Mouse (Mus musculus) spleen, adult 2 months (tissue): ENCODE measurements around the gene Anapc11. TPM values are rescaled to one million over a fixed set of nuclear protein-coding genes. Genes with fewer than 3 reads are reported as not detected.

Experiments
- DNase-seq, 2 experiments: peaks; one replicate each; pipeline versions ENCODE4 v3.0.0 to v3.0.0-alpha.2; 2012 to 2021; ENCODE audit warnings: low spot score in 2 of 2, low read depth in 1 of 2
- H3K27ac ChIP-seq: fragments of 200-500 bp; 2 replicates; pipeline ENCODE4 v1.5.1; 2012; ENCODE audit warnings: low read length, inconsistent platforms; ENCODE audit not compliant: insufficient read depth
- H3K27me3 ChIP-seq: fragments of 200-500 bp; 2 replicates; pipeline ENCODE4 v1.6.1; 2012; ENCODE audit warnings: mild to moderate bottlenecking, moderate library complexity, low read length, inconsistent platforms; ENCODE audit not compliant: control insufficient read depth, insufficient read depth
- H3K36me3 ChIP-seq: fragments of 200-500 bp; 2 replicates; pipeline ENCODE4 v1.6.1; 2012; ENCODE audit warnings: mild to moderate bottlenecking, low read length, inconsistent platforms; ENCODE audit not compliant: control insufficient read depth, insufficient read depth
- H3K4me1 ChIP-seq: fragments of 200-500 bp; 2 replicates; pipeline ENCODE4 v1.6.1; 2011; ENCODE audit warnings: inconsistent platforms; ENCODE audit not compliant: control insufficient read depth, insufficient read depth, insufficient read length
- H3K4me3 ChIP-seq: fragments of 200-500 bp; 2 replicates; pipeline ENCODE4 v1.5.1; 2011; ENCODE audit warnings: mild to moderate bottlenecking, inconsistent platforms; ENCODE audit not compliant: insufficient read depth, insufficient read length; ENCODE audit errors: extremely low read depth
- CTCF ChIP-seq: fragments of 200-500 bp; IDR thresholded peaks from 2 replicates; pipeline ENCODE4 v1.5.1; 2011; ENCODE audit warnings: mild to moderate bottlenecking, inconsistent platforms; ENCODE audit not compliant: insufficient read depth, insufficient read length, insufficient replicate concordance; ENCODE audit errors: extremely low read depth
- POLR2A ChIP-seq: fragments of 200-500 bp; IDR thresholded peaks from 2 replicates; pipeline ENCODE4 v1.6.1; 2011; ENCODE audit warnings: low read depth, low read length, inconsistent platforms
- WGBS: fragments of 180-500 bp; shearing (Covaris S2); methylation state at CpG from one replicate; pipeline ENCODE4 v1.1.7; 2018; 5-methylcytosine and 5-hydroxymethylcytosine counted together
- polyA plus RNA-seq: library from polyadenylated mRNA; depleted of rRNA; stranded (reverse); fragments of >200 nt; gene quantifications from 2 replicates; pipeline ENCODE4 v1.2.3, GENCODE M21; 2012

The Anapc11 gene
- polyA plus RNA-seq, 1 experiment: 80.1 TPM

DNA sequence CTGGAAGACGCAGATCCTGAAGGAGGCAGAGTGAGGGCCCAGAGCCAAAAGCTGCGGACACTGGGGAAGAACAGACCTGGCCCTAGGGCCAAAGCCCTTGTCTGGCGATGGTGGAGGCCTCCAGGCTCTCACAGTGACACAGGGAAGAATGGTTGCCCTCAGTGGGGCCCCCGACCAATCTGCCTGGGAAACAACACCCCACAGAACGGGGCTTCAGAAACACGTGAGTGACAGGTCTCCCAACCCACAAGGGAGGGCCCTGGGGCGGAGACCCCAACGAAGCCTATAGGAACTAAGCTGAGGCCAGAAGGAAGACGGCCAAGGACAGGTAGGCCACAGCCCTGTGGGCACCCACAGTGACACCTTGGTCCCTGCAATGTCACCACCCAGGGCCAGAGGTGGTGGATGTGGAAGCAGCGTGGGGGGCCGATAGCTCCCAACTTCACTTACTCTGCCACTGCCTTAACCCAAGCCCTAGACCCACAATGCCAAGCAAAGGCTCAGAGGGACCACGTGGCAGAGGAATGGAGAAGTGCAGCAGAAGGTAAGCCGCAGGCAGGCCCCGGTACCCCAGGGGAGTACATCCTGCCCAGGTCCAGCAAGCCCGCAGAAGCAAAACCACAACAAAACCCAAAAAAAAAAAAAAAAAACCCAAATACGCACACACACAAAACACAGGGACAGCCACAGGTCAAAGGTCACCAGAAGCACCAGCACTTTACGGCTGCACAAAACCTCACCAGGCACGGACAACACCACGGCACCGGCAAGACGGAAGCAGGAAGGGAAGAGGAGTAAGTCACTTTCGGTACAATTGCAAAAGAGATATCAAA is 29.5 kb downstream of the Anapc11 start:
- no peak for TF ChIP-seq CTCF
- no peak for TF ChIP-seq POLR2A

DNA sequence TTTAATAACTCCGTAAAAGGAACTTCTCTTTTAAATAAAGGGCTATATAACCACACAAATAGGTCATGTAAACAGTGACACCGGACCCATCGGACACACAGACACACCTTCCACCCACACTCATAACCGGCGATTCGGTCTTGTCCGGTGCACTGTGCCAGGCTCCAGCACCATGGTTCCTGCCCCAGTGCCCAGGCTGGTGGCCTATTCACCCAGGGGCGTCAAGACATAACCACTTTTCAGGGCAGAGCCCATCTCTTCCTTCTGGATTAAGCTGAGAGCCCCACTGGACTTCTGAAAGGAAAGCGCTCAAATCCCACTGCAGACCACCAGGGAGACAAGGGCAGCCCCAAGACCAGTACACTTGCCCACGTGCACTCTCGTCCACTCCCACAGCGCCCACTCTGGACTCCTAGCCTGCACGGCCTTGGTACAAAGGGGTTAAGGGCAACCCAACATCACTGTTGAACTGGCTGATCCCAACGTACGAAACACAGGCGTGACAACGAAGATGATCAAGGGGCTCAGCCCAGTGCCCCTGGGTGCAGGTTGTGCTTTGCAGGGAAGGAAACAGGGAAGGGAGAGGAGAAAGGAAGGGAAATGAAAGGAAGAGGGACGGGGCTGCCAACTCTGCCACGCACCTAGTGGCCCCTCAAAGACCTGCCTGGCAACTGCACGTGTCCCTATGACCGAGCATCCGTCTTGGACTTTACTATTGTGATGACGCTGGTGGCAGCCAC is 30.6 kb downstream of the Anapc11 start:
- Histone ChIP-seq H3K4me1 (peaks cover 53% of the 10 kb centered on the region), H3K27ac (no peak overlapping the region), H3K4me3 (0 out of 2 replicates have a peak overlapping the region, but pooled peaks have one; percentile 56), H3K36me3 (0 out of 2 replicates have a peak, but pooled peaks cover 1% of the 10 kb centered on the region), H3K27me3 (no peaks in the 10 kb centered on the region)
- 79% methylated on average over 23 of the region's 23 CpGs for WGBS
- no peak for DNase-seq
- no peak for TF ChIP-seq CTCF
- TF ChIP-seq POLR2A: no peak

More for the DNA sequence above, 29.5 kb downstream of the Anapc11 start:
- Histone ChIP-seq H3K27me3 (no peaks in the 10 kb centered on the region), H3K4me3 (peak overlapping the region; percentile 35; the same call in 1 of the 2 replicates), H3K27ac (peak overlapping the region; percentile 81), H3K36me3 (peaks cover 6% of the 10 kb centered on the region), H3K4me1 (peaks cover 53% of the 10 kb centered on the region)
- peak; percentile 70 to 72 for DNase-seq
- 16% methylated on average over 22 of the region's 22 CpGs for WGBS

DNA sequence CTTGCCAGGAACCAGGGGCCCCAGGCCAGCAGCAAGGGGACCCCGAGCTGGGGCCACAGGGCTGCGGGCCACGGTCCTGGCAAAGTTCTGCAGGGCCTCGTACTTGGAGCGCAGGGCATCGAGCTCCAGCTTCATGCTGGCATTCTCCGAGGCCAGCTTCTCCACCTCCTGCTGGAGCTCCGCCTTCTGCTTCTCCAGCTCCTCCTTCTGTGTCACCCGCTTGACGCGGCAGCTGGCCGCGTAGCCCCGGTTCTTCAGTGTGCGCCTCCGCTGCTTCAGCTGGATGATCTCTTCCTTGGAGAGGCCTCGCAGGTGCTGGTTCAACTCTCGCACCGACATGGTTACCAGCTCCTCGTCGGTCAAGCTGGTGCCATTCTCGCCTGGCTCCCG is 31.1 kb downstream of the Anapc11 start:
- Histone ChIP-seq H3K4me3 (peak overlapping the region; percentile 56), H3K27me3 (no peaks in the 10 kb centered on the region), H3K4me1 (peaks cover 51% of the 10 kb centered on the region), H3K27ac (peak overlapping the region; percentile 80), H3K36me3 (0 out of 2 replicates have a peak, but pooled peaks cover 1% of the 10 kb centered on the region)
- DNase-seq: peak in 1 of 2 experiments; percentile 47
- WGBS: 12% methylated on average over 23 of the region's 23 CpGs
- TF ChIP-seq CTCF: no peak
- peak; percentile 34 for TF ChIP-seq POLR2A

DNA sequence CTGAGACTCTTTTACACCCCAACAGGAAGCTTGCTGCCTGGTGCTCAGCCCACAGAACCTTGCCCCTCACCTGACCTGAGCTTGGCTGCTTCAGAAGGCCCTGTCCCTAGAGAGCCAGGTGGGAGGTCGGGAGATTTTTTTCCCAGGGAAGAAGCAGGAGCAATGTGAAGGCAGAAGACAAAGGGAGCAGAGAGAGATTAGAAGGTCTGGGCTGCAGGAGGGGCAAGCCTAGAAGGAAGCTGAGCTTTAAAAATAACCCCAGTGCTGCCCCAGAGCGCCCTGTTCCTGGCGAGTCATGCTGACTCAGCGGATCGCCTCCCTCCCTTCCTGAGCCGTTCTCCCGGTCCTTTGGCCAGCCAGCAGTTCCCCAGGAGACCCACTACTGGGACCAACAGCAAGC is 31.7 kb downstream of the Anapc11 start:
- no peak for DNase-seq
- Histone ChIP-seq H3K27ac (peak overlapping the region; percentile 80), H3K4me1 (peaks cover 51% of the 10 kb centered on the region), H3K36me3 (0 out of 2 replicates have a peak, but pooled peaks cover 1% of the 10 kb centered on the region), H3K4me3 (peak overlapping the region; percentile 56), H3K27me3 (no peaks in the 10 kb centered on the region)
- WGBS: 13% methylated on average over 7 of the region's 7 CpGs
- no peak for TF ChIP-seq CTCF
- no peak for TF ChIP-seq POLR2A

DNA sequence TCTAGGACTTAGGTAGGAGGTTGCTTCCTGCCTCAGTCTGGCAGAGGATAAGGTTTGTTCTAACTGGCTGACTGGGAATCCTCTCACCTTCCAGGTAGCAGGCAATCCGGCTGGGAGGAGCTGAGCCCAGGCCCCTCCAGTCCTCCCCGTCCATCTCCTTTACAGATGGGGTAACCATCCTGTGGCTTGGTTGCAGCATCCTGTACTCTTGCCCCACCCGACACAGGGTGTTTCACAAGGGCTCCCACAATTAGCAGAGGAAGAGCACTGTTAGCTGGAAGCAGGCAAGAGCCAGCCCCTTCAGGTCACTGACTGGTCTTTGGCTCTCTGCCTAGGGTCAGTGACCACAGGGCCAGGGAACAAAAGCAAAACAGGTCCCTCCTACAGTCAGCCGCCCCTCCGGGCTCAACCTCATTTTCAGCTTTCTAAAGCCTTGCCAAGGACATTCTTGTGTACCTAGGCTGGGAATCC is 32.2 kb downstream of the Anapc11 start:
- H3K4me1 ChIP-seq: peaks cover 47% of the 10 kb centered on the region
- DNase-seq: no peak
- 0 out of 2 replicates have a peak, but pooled peaks cover 1% of the 10 kb centered on the region for H3K36me3 ChIP-seq
- WGBS: 28% methylated on average over 5 of the region's 5 CpGs
- no peak for TF ChIP-seq POLR2A
- TF ChIP-seq CTCF: no peak
- H3K27me3 ChIP-seq: no peaks in the 10 kb centered on the region
- no peak overlapping the region for H3K4me3 ChIP-seq
- H3K27ac ChIP-seq: peak overlapping the region; percentile 80

DNA sequence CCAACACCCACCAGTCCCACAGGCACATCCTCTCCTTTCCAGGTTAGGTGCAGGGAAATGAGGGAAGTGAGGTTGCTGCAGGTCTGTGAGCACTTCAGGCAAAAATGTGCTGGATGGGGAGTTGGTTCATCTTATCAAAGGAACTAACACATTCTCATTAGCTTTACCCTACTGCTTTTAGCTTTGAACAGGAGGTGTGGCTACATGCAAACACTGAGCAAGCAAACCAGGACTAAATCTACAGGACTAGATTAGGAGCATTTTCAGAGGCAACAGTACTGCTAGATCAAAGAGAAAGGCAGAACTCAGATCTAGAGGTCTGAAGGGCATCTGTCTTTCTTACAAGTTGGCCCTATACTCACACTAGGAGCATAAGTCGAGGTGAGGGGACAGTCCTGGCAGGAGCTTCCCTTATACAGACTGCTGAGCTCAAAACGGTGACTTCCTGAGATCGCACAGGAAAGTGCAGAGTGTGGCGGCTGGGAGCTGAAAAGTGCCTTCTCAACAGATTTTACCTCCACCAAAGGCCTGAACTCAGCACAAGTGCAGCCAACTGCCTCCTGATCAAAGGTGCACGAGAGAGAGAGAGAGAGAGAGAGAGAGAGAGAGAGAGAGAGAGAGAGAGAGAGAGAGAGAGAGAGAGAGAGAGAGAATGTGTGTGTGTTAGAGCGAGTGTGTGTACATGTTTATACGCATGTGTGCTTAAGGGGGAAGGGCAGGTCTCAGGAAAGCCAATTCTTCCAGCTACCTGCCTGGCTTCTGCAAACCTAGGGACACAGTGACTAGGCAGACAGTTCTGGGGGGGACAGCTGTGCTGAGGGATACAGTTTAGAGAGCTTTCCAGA is 32.9 kb downstream of the Anapc11 start:
- H3K4me3 ChIP-seq: no peak overlapping the region

More for the DNA sequence above, 32.9 kb downstream of the Anapc11 start:
- no peak for TF ChIP-seq POLR2A
- no peak for TF ChIP-seq CTCF
- no peak for DNase-seq
- Histone ChIP-seq H3K27ac (peak overlapping the region; percentile 80), H3K36me3 (0 out of 2 replicates have a peak, but pooled peaks cover 1% of the 10 kb centered on the region), H3K27me3 (no peaks in the 10 kb centered on the region), H3K4me1 (peaks cover 45% of the 10 kb centered on the region)
- WGBS: 11% methylated on average over 7 of the region's 7 CpGs
